Mouse (Mus musculus) midbrain, embryonic 11.5 days (tissue): Measurements from ENCODE around the gene Nedd9. TPM values are rescaled to one million over a fixed set of nuclear protein-coding genes. Genes with fewer than 3 reads are reported as not detected.
"Not testable (repeated sequence)": the region's sequence is repeated elsewhere in the genome, so short reads cannot be mapped to it uniquely, and the experiment has no call there.

Source experiments
- ATAC-seq: fragments of 200-750 bp; cut with Nextera tagmentation; 2 replicates; pipeline ENCODE4 v1.8.0; 2017; ENCODE audit warnings: moderate TSS enrichment, moderate library complexity; ENCODE audit not compliant: low FRiP score
- DNase-seq: peaks from one replicate; pipeline ENCODE4 v3.0.0; 2015; ENCODE audit warnings: low spot score; ENCODE audit errors: missing footprints
- H3K27ac ChIP-seq: fragments of 300-500 bp; sonication (generic); 2 replicates; pipeline ENCODE4 v1.5.1; 2014; ENCODE audit warnings: low read depth, low read length
- H3K27me3 ChIP-seq: fragments of 300-500 bp; sonication (generic); 2 replicates; pipeline ENCODE4 v1.6.1; 2014; ENCODE audit warnings: mild to moderate bottlenecking, low read length, moderate library complexity, mixed read lengths; ENCODE audit not compliant: control insufficient read depth, insufficient read depth
- H3K36me3 ChIP-seq: fragments of 300-500 bp; sonication (generic); 2 replicates; pipeline ENCODE4 v1.6.1; 2014; ENCODE audit warnings: mild to moderate bottlenecking, low read length, moderate library complexity, mixed read lengths; ENCODE audit not compliant: control insufficient read depth, insufficient read depth
- H3K4me1 ChIP-seq: fragments of 300-500 bp; sonication (generic); 2 replicates; pipeline ENCODE4 v1.6.1; 2014; ENCODE audit warnings: low read length; ENCODE audit not compliant: control insufficient read depth, insufficient read depth
- H3K4me2 ChIP-seq: fragments of 300-500 bp; sonication (generic); 2 replicates; pipeline ENCODE4 v1.6.1; 2014; ENCODE audit warnings: mild to moderate bottlenecking, moderate library complexity
- H3K4me3 ChIP-seq: fragments of 300-500 bp; sonication (generic); 2 replicates; pipeline ENCODE4 v1.5.1; 2014; ENCODE audit warnings: low read depth, low read length
- H3K9ac ChIP-seq: fragments of 300-500 bp; sonication (generic); 2 replicates; pipeline ENCODE4 v1.6.1; 2014; ENCODE audit warnings: low read length
- H3K9me3 ChIP-seq: fragments of 300-500 bp; sonication (generic); 2 replicates; pipeline ENCODE4 v1.6.1; 2016; ENCODE audit warnings: low read length; ENCODE audit not compliant: control insufficient read depth
- WGBS: fragments of 180-500 bp; shearing (Covaris S2); extraction: QIAGEN DNeasy Blood & Tissue Kit; methylation state at CpG from one replicate; pipeline ENCODE4 v1.1.7; 2014; 5-methylcytosine and 5-hydroxymethylcytosine counted together
- polyA plus RNA-seq: library from polyadenylated mRNA; unstranded; fragments of >200 nt; fragmentation: Nextera tagmentation; extraction: Ambion mirVana; gene quantifications from 2 replicates; pipeline ENCODE4 v1.2.1, GENCODE M21; 2014

The Nedd9 gene
- polyA plus RNA-seq, 1 experiment from 2014 or later, result 18.5 TPM

- ATAC-seq, result no peak
- Histone ChIP-seq H3K4me2 (no peak overlapping the region), H3K4me3 (no peak overlapping the region), H3K27ac (no peak overlapping the region), H3K9ac (no peak overlapping the region), H3K4me1 (no peaks in the 10 kb centered on the region), H3K9me3 (no peaks in the 10 kb centered on the region; the same call in 1 of the 2 replicates), H3K27me3 (no peaks in the 10 kb centered on the region), H3K36me3 (no peaks in the 10 kb centered on the region)
- 91% methylated on average over 3 of the region's 3 CpGs for WGBS
- DNase-seq, result no peak
These were observed 200.9 kb downstream of the Nedd9 start for GRCm38 (mm10) chr13:41286285-41286684.

GRCm38 (mm10) chr13:41285448-41285847 is 201.7 kb downstream of the Nedd9 start:
- no peak for ATAC-seq
- H3K4me3 ChIP-seq, result no peak overlapping the region
- H3K9ac ChIP-seq, result no peak overlapping the region
- H3K36me3 ChIP-seq, result no peaks in the 10 kb centered on the region
- no peaks in the 10 kb centered on the region for H3K27me3 ChIP-seq
- no peak overlapping the region for H3K27ac ChIP-seq
- no peaks in the 10 kb centered on the region for H3K9me3 ChIP-seq
- DNase-seq, result no peak
- H3K4me1 ChIP-seq, result no peaks in the 10 kb centered on the region
- H3K4me2 ChIP-seq, result no peak overlapping the region
- WGBS, result 77% methylated on average over 4 of the region's 4 CpGs

- Histone ChIP-seq H3K4me3 (no peak overlapping the region), H3K27ac (no peak overlapping the region), H3K9me3 (no peaks in the 10 kb centered on the region), H3K4me2 (no peak overlapping the region), H3K4me1 (no peaks in the 10 kb centered on the region), H3K9ac (no peak overlapping the region), H3K36me3 (no peaks in the 10 kb centered on the region), H3K27me3 (no peaks in the 10 kb centered on the region)
- ATAC-seq (no peak), DNase-seq (peak; percentile 96)
- 39% methylated on average over 5 of the region's 5 CpGs for WGBS
These were observed 203.9 kb downstream of the Nedd9 start for GRCm38 (mm10) chr13:41283256-41283655.

- 78% methylated on average over 5 of the region's 5 CpGs for WGBS
- Histone ChIP-seq H3K9me3 (no peaks in the 10 kb centered on the region), H3K27me3 (no peaks in the 10 kb centered on the region), H3K9ac (no peak overlapping the region), H3K36me3 (no peaks in the 10 kb centered on the region), H3K4me2 (no peak overlapping the region), H3K4me3 (no peak overlapping the region), H3K4me1 (no peaks in the 10 kb centered on the region), H3K27ac (no peak overlapping the region)
- DNase-seq (no peak), ATAC-seq (no peak)
These were observed 206.5 kb downstream of the Nedd9 start for GRCm38 (mm10) chr13:41280696-41281095.

- no peak within 1 kb of the TSS for H3K4me3 ChIP-seq
- no peaks in the 10 kb centered on the region for H3K4me1 ChIP-seq
- H3K4me2 ChIP-seq, result no peak within 1 kb of the TSS
- no peaks in the 10 kb centered on the region for H3K9me3 ChIP-seq
- DNase-seq (no peak), ATAC-seq (no peak)
- no peak within 1 kb of the TSS for H3K9ac ChIP-seq
- 94% methylated on average over 10 of the region's 10 CpGs for WGBS
- no peaks in the 10 kb centered on the region for H3K27me3 ChIP-seq
- no peak within 1 kb of the TSS for H3K27ac ChIP-seq
- H3K36me3 ChIP-seq, result no peaks in the 10 kb centered on the region
These were observed 213.1 kb downstream of the Nedd9 start, which contains the start of gene Gm17364 for GRCm38 (mm10) chr13:41273927-41274650. TSS of gene Gm17364 (minus strand) at chr13:41273977.

GRCm38 (mm10) chr13:41267827-41268408 is 219.2 kb downstream of the Nedd9 start:
- Histone ChIP-seq H3K9me3 (no peaks in the 10 kb centered on the region), H3K36me3 (no peaks in the 10 kb centered on the region), H3K4me3 (no peak overlapping the region), H3K4me1 (no peaks in the 10 kb centered on the region), H3K9ac (no peak overlapping the region), H3K27me3 (no peaks in the 10 kb centered on the region), H3K4me2 (no peak overlapping the region), H3K27ac (no peak overlapping the region)
- ATAC-seq (no peak), DNase-seq (no peak)
- WGBS, result 29% methylated on average over 7 of the region's 7 CpGs

GRCm38 (mm10) chr13:41263304-41264006 is 223.7 kb downstream of the Nedd9 start:
- Histone ChIP-seq H3K4me3 (no peak overlapping the region), H3K9ac (no peak overlapping the region), H3K4me2 (no peak overlapping the region), H3K27ac (no peak overlapping the region), H3K36me3 (no peaks in the 10 kb centered on the region), H3K9me3 (no peaks in the 10 kb centered on the region), H3K27me3 (no peaks in the 10 kb centered on the region), H3K4me1 (no peaks in the 10 kb centered on the region)
- no peak for DNase-seq
- ATAC-seq, result no peak
- 86% methylated on average over 5 of the region's 5 CpGs for WGBS

- not testable (repeated sequence) for H3K36me3 ChIP-seq, H3K9ac ChIP-seq, H3K27ac ChIP-seq, ATAC-seq, H3K4me1 ChIP-seq, DNase-seq, H3K4me2 ChIP-seq, H3K9me3 ChIP-seq, H3K4me3 ChIP-seq, H3K27me3 ChIP-seq
- WGBS, result 97% methylated on average over 8 of the region's 8 CpGs
These were observed 225.5 kb downstream of the Nedd9 start for GRCm38 (mm10) chr13:41261617-41262016.
